Mouse (Mus musculus) midbrain, postnatal 0 days (tissue): Measurements from ENCODE around the gene Klhl32. TPM values are rescaled to one million over a fixed set of nuclear protein-coding genes. Genes with fewer than 3 reads are reported as not detected.

ENCODE experiments used
- ATAC-seq: fragments of 200-750 bp; cut with Nextera tagmentation; 2 replicates; pipeline ENCODE4 v1.8.0; 2017; ENCODE audit warnings: moderate number of reproducible peaks, mild to moderate bottlenecking, moderate TSS enrichment, moderate library complexity; ENCODE audit not compliant: low FRiP score
- DNase-seq: peaks from one replicate; pipeline ENCODE4 v3.0.0-alpha.2; 2015; ENCODE audit warnings: low spot score
- H3K27ac ChIP-seq: fragments of 300-500 bp; sonication (generic); 2 replicates; pipeline ENCODE4 v1.5.1; 2014; ENCODE audit warnings: low read depth, mild to moderate bottlenecking, low read length, mixed read lengths
- H3K27me3 ChIP-seq: fragments of 300-500 bp; sonication (generic); 2 replicates; pipeline ENCODE4 v1.6.1; 2014; ENCODE audit warnings: low read length, control low read depth, mixed read lengths; ENCODE audit not compliant: insufficient read depth
- H3K36me3 ChIP-seq: fragments of 300-500 bp; sonication (generic); 2 replicates; pipeline ENCODE4 v1.6.1; 2014; ENCODE audit warnings: low read length, control low read depth, mixed read lengths; ENCODE audit not compliant: insufficient read depth
- H3K4me1 ChIP-seq: fragments of 300-500 bp; sonication (generic); 2 replicates; pipeline ENCODE4 v1.6.1; 2014; ENCODE audit warnings: mild to moderate bottlenecking, control low read depth, antibody characterized with exemption, low read length, mixed read lengths; ENCODE audit not compliant: insufficient read depth
- H3K4me2 ChIP-seq: fragments of 300-500 bp; sonication (generic); 2 replicates; pipeline ENCODE4 v1.6.1; 2014; ENCODE audit warnings: low read depth, mild to moderate bottlenecking, low read length, mixed read lengths; ENCODE audit not compliant: poor library complexity, severe bottlenecking
- H3K4me3 ChIP-seq: fragments of 300-500 bp; sonication (generic); 2 replicates; pipeline ENCODE4 v1.5.1; 2014; ENCODE audit warnings: low read depth, mild to moderate bottlenecking, low read length, moderate library complexity
- H3K9ac ChIP-seq: fragments of 300-500 bp; sonication (generic); replicated peaks from 2 replicates; pipeline ENCODE4 v1.6.1; 2014; ENCODE audit warnings: mild to moderate bottlenecking, low read length, moderate library complexity, mixed read lengths; ENCODE audit not compliant: poor library complexity, severe bottlenecking
- H3K9me3 ChIP-seq: fragments of 300-500 bp; sonication (generic); 2 replicates; pipeline ENCODE4 v1.6.1; 2016; ENCODE audit warnings: low read length, control low read depth
- CTCF ChIP-seq: IDR thresholded peaks from 2 replicates; pipeline ENCODE4 v1.5.1; 2016; ENCODE audit warnings: antibody characterized with exemption, mild to moderate bottlenecking
- WGBS: fragments of 180-500 bp; shearing (Covaris S2); extraction: QIAGEN DNeasy Blood & Tissue Kit; methylation state at CpG from one replicate; pipeline ENCODE4 v1.1.7; 2014; 5-methylcytosine and 5-hydroxymethylcytosine counted together
- polyA plus RNA-seq: library from polyadenylated mRNA; unstranded; fragments of >200 nt; fragmentation: Nextera tagmentation; extraction: Ambion mirVana; gene quantifications from 2 replicates; pipeline ENCODE4 v1.2.1, GENCODE M21; 2015
- total RNA-seq: library from RNA; depleted of rRNA; stranded (reverse); fragments of >200 nt; gene quantifications from 2 replicates; pipeline ENCODE4 v1.2.3, GENCODE M21; 2014; rRNA removed

Klhl32 gene
- 32.1 and 34.0 TPM in 2 replicates for total RNA-seq
- 36.5 and 37.1 TPM in 2 replicates for polyA plus RNA-seq

DNA sequence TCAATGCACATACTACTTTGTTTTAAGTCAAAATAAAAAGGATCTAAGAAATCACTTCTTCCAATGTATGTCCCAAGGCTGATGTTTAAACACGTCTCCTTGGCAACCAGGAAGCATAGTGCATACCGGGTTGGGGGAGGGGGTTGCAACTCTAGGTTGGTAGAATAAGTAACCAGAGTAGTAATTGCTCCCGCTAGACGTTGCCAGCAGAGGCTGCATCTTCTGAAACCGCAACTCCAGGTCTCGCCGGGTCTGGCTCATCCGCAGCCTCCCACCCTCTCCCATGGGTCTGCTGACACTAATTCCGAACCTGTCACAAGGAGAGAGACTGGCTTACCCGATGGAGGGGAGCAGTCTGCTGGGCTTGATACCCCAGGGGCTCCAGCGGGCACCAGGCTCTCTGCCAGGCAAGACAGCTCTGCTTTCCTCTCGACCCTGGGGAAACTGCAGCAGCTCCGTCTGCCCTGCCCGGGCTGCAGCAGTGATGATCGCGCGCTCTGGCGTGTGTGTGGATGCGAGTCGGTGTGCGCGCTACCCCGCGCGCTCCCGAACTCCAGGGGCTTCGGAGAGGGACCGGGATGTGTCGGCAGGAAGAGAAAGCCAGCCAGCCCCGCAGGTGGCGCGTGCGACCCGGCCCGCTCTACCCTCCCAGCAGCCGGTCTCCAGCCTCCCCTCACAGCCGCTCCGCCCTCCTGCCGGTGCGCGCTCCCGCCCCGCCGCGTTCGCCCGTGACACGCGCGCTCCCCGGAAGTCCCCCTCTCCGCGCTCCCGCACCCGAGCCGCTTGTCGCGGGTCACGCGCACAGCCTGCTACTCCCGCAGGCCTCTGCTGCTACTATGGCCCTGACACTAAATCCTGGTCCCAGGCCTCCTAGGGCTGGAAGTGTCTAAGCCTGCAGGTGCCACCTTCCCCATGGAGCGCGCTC is at the start of gene Klhl32:
Gene Klhl32 (minus strand): TSS at position 724 of the 925 bp plus-strand sequence.
- Histone ChIP-seq H3K9ac (peak within 1 kb of the TSS; percentile 74), H3K4me1 (peaks cover 5% of the 10 kb centered on the region; the same call in 1 of the 2 replicates), H3K9me3 (no peaks in the 10 kb centered on the region), H3K27ac (peak within 1 kb of the TSS; percentile 88), H3K4me2 (peak within 1 kb of the TSS; percentile 62), H3K27me3 (no peaks in the 10 kb centered on the region), H3K4me3 (peak within 1 kb of the TSS; percentile 62), H3K36me3 (no peaks in the 10 kb centered on the region)
- ATAC-seq (peak; percentile 93), DNase-seq (peak; percentile 90)
- no peak for TF ChIP-seq CTCF
- WGBS, result under 1% methylated on average over 54 of the region's 63 CpGs

DNA sequence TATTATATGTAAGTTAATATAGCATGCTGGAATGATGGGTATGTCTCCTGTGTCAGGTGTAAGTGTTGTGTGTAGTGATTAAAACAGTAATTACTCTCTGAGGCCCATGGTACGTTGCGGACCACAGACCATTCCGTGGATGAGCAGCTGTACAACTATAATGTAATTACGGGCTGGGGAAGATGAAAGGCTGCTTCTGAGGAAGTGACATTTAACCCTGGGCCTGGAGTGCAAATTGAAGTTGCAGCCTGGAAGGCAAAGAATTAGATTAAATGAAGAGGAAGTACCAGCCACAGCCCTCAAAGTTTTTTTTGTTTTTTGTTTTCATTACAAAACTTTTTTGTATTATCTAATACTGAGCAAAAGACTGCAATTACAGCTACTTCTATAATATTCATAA is 48.2 kb upstream of the Klhl32 start:
- TF ChIP-seq CTCF, result no peak
- Histone ChIP-seq H3K4me3 (peak overlapping the region; percentile 70), H3K27ac (no peak overlapping the region), H3K27me3 (no peaks in the 10 kb centered on the region), H3K36me3 (no peaks in the 10 kb centered on the region), H3K9me3 (no peaks in the 10 kb centered on the region), H3K4me1 (no peaks in the 10 kb centered on the region), H3K4me2 (peak overlapping the region; percentile 71), H3K9ac (no peak overlapping the region)
- ATAC-seq (no peak), DNase-seq (no peak)
- WGBS, result 37% methylated on average over 4 of the region's 4 CpGs

DNA sequence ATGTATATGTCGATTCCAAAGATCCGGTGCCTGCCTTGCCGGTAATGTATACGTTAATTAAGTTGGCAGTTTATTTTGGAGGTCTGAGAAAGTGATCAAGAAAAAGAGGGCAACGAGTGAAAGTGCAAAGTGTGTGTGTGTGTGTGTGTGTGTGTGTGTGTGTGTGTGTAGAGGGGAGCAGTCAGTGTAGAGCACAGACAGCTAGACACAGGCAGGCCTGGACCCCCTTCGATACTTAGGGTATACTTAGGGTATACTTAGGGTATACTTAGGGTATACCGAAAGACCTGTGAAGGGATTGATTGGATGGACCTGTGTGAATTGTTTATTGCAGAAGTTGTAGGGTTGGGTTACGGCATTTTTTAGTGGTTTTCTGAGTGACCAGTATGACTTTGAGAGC is 47.7 kb upstream of the Klhl32 start:
- 28% methylated on average over 8 of the region's 8 CpGs for WGBS
- Histone ChIP-seq H3K4me1 (no peaks in the 10 kb centered on the region), H3K9me3 (no peaks in the 10 kb centered on the region), H3K4me2 (peak overlapping the region; percentile 71), H3K27me3 (no peaks in the 10 kb centered on the region), H3K9ac (peak overlapping the region; percentile 54; the same call in 1 of the 2 replicates), H3K36me3 (no peaks in the 10 kb centered on the region), H3K27ac (no peak overlapping the region), H3K4me3 (peak overlapping the region; percentile 70)
- no peak for TF ChIP-seq CTCF
- no peak for DNase-seq
- no peak for ATAC-seq

DNA sequence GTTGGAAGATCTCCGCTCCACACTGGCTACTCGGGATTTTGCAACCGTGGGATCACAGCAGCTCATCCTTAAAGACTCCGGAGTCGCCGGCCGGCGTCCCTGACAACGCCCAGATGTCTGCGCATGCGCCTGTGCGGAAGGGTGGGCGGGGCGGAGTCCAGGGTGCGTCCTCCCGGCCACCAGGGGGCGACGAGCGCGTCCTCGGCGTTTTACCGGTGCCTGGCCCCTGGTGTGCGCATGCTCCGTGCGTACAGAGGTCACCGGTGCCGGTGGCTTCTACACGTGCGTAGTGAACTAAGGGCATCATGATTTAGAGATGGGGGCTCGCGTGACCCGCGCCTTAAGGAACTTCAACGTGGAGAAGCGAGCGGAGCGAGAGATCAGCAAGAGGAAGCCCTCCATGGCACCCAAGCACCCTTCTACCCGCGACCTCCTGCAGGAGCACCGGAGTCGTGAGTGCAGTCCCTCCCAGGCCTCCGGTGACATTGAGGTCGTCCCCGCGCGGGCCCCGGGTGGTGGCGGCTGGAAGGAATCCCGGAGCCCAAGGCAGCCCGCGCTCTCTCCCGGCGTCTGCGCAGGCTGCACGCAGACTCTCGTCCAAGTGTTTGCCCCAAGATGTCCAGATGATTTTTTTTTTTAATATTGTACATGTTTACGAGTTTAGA is 47.1 kb upstream of the Klhl32 start, which contains the start of gene Ndufaf4:
Gene Ndufaf4 (plus strand): TSS at position 233 of the 665 bp plus-strand sequence.
- no peaks in the 10 kb centered on the region for H3K4me1 ChIP-seq
- H3K4me2 ChIP-seq, result peak within 1 kb of the TSS; percentile 71
- DNase-seq, result peak; percentile 94
- H3K36me3 ChIP-seq, result no peaks in the 10 kb centered on the region
- H3K27me3 ChIP-seq, result no peaks in the 10 kb centered on the region
- ATAC-seq, result peak; percentile 98
- H3K4me3 ChIP-seq, result peak within 1 kb of the TSS; percentile 70
- under 1% methylated on average over 58 of the region's 58 CpGs for WGBS
- no peaks in the 10 kb centered on the region for H3K9me3 ChIP-seq
- no peak within 1 kb of the TSS for H3K27ac ChIP-seq
- peak within 1 kb of the TSS; percentile 54 for H3K9ac ChIP-seq
- TF ChIP-seq CTCF, result peak; percentile 98

DNA sequence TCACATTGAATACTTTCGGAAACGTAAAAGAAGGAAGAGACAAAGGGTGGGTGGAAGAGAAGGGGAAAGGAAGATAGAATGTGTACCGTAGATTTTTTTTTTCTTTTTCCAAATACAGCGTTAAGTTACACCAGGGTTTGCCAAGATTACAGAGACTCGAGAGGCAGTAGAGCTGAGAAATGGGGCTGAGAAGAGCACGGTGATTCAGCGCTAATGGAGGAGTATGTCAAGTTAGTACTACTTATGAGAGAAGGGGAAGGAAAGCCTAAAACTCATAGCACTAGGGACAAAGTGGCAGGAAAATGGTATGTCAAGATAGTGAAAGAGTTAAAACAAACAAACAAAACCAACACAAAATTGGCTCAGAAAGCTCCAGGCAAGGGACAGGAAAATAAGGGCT is 46.4 kb upstream of the Klhl32 start:
- H3K4me3 ChIP-seq, result peak overlapping the region; percentile 70
- no peak overlapping the region for H3K27ac ChIP-seq
- no peaks in the 10 kb centered on the region for H3K36me3 ChIP-seq
- ATAC-seq, result peak; percentile 52; the same call in 1 of the 2 replicates
- H3K27me3 ChIP-seq, result no peaks in the 10 kb centered on the region
- no peak for TF ChIP-seq CTCF
- H3K4me1 ChIP-seq, result no peaks in the 10 kb centered on the region
- H3K4me2 ChIP-seq, result peak overlapping the region; percentile 71
- peak overlapping the region; percentile 1; the same call in 1 of the 2 replicates for H3K9ac ChIP-seq
- 13% methylated on average over 7 of the region's 7 CpGs for WGBS
- H3K9me3 ChIP-seq, result no peaks in the 10 kb centered on the region
- no peak for DNase-seq
